Mouse (Mus musculus) olfactory bulb, adult 2 months (tissue): ENCODE measurements around the gene Slco3a1.

Experiments
- CTCF ChIP-seq: fragments of 200-500 bp; IDR thresholded peaks from 2 replicates; pipeline ENCODE4 v1.5.1; 2012; ENCODE audit warnings: low read depth, mild to moderate bottlenecking, low read length, moderate library complexity; ENCODE audit not compliant: insufficient read depth
- POLR2A ChIP-seq: fragments of 200-500 bp; IDR thresholded peaks from 2 replicates; pipeline ENCODE4 v1.6.1; 2012; ENCODE audit warnings: mild to moderate bottlenecking, low read depth, low read length, moderate library complexity; ENCODE audit not compliant: insufficient read depth

GRCm38 (mm10) chr7:74546691-74547090 lies 7.9 kb downstream of the Slco3a1 start:
- TF ChIP-seq CTCF (no peak), POLR2A (no peak)
